11 mouse cellular contexts compared by ENCODE assay signal in the genomic region with DNA sequence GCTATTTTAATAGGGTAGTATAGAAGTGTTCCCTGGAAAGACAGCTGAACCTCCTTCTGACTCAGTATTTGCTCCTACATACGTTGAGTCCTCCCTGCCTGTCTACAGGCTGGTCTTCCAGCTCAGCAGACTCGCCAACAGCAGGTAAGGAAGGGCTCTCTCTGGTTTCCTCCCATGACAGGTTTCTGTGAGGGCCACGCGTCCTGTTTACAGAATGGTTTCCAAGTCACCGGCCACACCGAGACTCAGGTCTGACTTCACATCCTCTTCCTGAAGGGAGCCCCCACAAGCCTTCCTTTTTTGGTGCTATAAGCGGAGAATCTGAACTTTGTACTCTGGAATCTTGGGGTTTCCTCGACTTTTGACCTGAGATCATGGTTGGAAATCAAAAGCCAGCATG. TPM values are rescaled to one million over a fixed set of nuclear protein-coding genes. Genes with fewer than 3 reads are reported as not detected.
DNase-seq lines count a peak whose midpoint lies in the region; ATAC-seq lines count a peak whose summit lies in the region.
"Had no signal": no experiment of that assay in that cellular context is flagged by ENCODE, and none has a peak within 500 bp of the region (broad histone marks: within the 10 kb centered on the region; RNA-seq: fewer than 3 reads in every experiment).

No protein-coding gene starts in this region.

- 95% methylated on average over 8 of the region's 8 CpGs for WGBS in forebrain, embryonic 15.5 days

- no peaks in the 10 kb centered on the region for H3K27me3 ChIP-seq in forebrain, embryonic 15.5 days

- H3K27ac ChIP-seq in forebrain, embryonic 15.5 days (replicated peaks), result no peak overlapping the region
- H3K27ac ChIP-seq: embryonic facial prominence, embryonic 13.5 days had no signal

- H3K36me3 ChIP-seq in forebrain, embryonic 15.5 days, result no peaks in the 10 kb centered on the region
- H3K36me3 ChIP-seq: embryonic facial prominence, embryonic 13.5 days; heart, embryonic 13.5 days had no signal

- H3K4me3 ChIP-seq in forebrain, embryonic 15.5 days, result no peak overlapping the region
- H3K4me3 ChIP-seq: embryonic facial prominence, embryonic 13.5 days; heart, embryonic 13.5 days had no signal

- H3K4me2 ChIP-seq in forebrain, embryonic 15.5 days (replicated peaks), result no peak overlapping the region
- H3K4me2 ChIP-seq: embryonic facial prominence, embryonic 13.5 days; heart, embryonic 13.5 days had no signal

- peak; percentile 31 for DNase-seq in kidney, postnatal 10 days
- DNase-seq in kidney, adult 8-10 months, result no peak
- DNase-seq in B cell, adult 2 months, result peak; percentile 69 to 74
- DNase-seq in left cerebral cortex, adult 9 months (ENCODE audit: low spot score in 2 of 2), result no peak
- no peak for DNase-seq in gastrocnemius, postnatal 10 days
- DNase-seq: cerebellum, adult 11 months had no signal

- peaks cover 7% of the 10 kb centered on the region for H3K4me1 ChIP-seq in forebrain, embryonic 15.5 days

- no peaks in the 10 kb centered on the region for H3K9me3 ChIP-seq in forebrain, embryonic 15.5 days
- H3K9me3 ChIP-seq: embryonic facial prominence, embryonic 13.5 days; heart, embryonic 13.5 days had no signal

- no peak overlapping the region for H3K9ac ChIP-seq in forebrain, embryonic 15.5 days (replicated peaks)
- H3K9ac ChIP-seq: embryonic facial prominence, embryonic 13.5 days; heart, embryonic 13.5 days had no signal

- ATAC-seq in common myeloid progenitor, adult 5-6 weeks (replicated peaks; ENCODE audit: low read depth, poor library complexity, severe bottlenecking), result 0 out of 2 replicates have a peak, but pooled peaks have one; percentile 6
- peak; percentile 32; the same call in 1 of the 2 replicates for ATAC-seq in neutrophil, adult 5-6 weeks (ENCODE audit: extremely low read depth, insufficient number of reproducible peaks, low FRiP score, poor library complexity, severe bottlenecking)
- ATAC-seq in forebrain, embryonic 15.5 days (replicated peaks), result no peak

RNA-seq across cellular contexts. Expression of a gene that starts 7.4 kb away (rescaled TPM):
- total RNA-seq in common myeloid progenitor, adult 5-6 weeks (2017), result 48.4 and 49.3 TPM in 2 replicates
- 193 and 210 TPM in 2 replicates for total RNA-seq in neutrophil, adult 5-6 weeks (2017)
- polyA plus RNA-seq in forebrain, embryonic 15.5 days (2015; fragmentation: Nextera tagmentation; extraction: Ambion mirVana), result 26.2 and 26.8 TPM in 2 replicates
- total RNA-seq in gastrocnemius, postnatal 10 days (2021), result 10 to 100 TPM; 16.1 to 22.0 TPM

Comparison
In these comparisons a context has a peak if more than half of its experiments do, and no peak if none do; other contexts are left out.
1. DNase-seq: peak in kidney, postnatal 10 days (single experiment) and B cell, adult 2 months (2 of 2); none in kidney, adult 8-10 months (0 of 2), left cerebral cortex, adult 9 months (0 of 2) and gastrocnemius, postnatal 10 days (single experiment).